ENCODE assay signal across 8 mouse cellular contexts in the genomic region with DNA sequence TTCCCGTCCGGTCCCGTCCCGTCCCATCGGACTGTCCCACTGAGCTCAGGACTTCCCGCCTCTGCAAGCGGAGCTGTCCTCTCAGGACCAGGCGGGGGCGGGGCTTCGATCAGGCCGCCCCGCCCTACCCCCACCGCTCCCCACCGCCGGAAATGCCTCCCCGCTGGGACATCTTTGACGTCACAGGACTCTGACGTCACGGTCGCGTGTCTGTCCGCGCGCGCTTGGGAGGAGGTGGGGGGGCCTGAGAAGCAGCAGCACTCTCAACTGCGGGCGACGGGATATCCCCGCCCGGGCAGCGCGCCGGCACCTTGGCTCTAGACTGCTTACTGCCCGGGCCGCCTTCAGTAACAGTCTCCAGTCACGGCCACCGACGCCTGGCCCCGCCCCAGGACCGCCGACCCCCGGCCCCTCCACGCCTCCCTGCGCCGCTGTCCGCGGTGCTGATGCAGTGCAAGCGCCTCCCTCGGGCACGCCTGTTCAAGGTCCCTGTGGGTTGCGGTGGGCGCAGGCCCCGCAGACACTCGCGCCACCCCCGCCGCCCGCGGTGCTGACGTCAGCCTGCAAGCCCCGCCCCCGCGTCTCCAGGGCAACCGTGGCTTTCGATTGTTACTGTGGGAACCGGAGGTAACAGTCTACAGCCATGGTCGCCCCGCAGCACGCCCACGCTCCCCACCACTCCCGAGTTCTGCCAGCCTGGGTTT. TPM values are rescaled to one million over a fixed set of nuclear protein-coding genes. Genes with fewer than 3 reads are reported as not detected.
A peak's percentile ranks its signal among the peaks of the same experiment; 100 is the strongest.
DNase-seq lines count a peak whose midpoint lies in the region; ATAC-seq and TF ChIP-seq lines count a peak whose summit lies in the region.

No protein-coding gene starts in this region.

- peak overlapping the region; percentile 45; the same call in 1 of the 2 replicates for H3K9ac ChIP-seq in ES-E14 (ENCODE audit: insufficient read depth, low read depth, low read length, poor library complexity, severe bottlenecking)
- H3K9ac ChIP-seq in forebrain, postnatal 0 days, result peak overlapping the region; percentile 74
- 0 out of 2 replicates have a peak overlapping the region, but pooled peaks have one; percentile 5 for H3K9ac ChIP-seq in lung, postnatal 0 days (replicated peaks; ENCODE audit: low read depth)

- H3K4me2 ChIP-seq in forebrain, postnatal 0 days (ENCODE audit: low read depth), result peak overlapping the region; percentile 92
- peak overlapping the region; percentile 72 for H3K4me2 ChIP-seq in lung, postnatal 0 days (replicated peaks; ENCODE audit: low read depth, low read length)

- DNase-seq in ES-E14 (ENCODE audit: low read depth, low spot score), result peak; percentile 84
- DNase-seq in c-Kit-positive CD71-positive TER-119-positive erythroid progenitor cells, embryonic 14.5 days (ENCODE audit: low spot score), result peak; percentile 72
- DNase-seq in forebrain, postnatal 0 days, result peak; percentile 94
- DNase-seq in hindbrain, embryonic 10.5 days (ENCODE audit: low spot score), result peak; percentile 88
- DNase-seq in layer of hippocampus, postnatal 10 days (ENCODE audit: low spot score in 2 of 2), result peak; percentile 96 to 97
- peak; percentile 86 for DNase-seq in lung, postnatal 0 days (ENCODE audit: low spot score)
- DNase-seq in ovary, postnatal 14 days (ENCODE audit: low spot score), result peak; percentile 77
- peak; percentile 92 for DNase-seq in thymus, postnatal 14 days

- peaks cover 10% of the 10 kb centered on the region; the same call in 1 of the 2 replicates for H3K27me3 ChIP-seq in forebrain, postnatal 0 days (ENCODE audit: insufficient read depth, low read length)
- peaks cover 67% of the 10 kb centered on the region for H3K27me3 ChIP-seq in hindbrain, embryonic 10.5 days (ENCODE audit: insufficient read depth, poor library complexity, severe bottlenecking)
- peaks cover 21% of the 10 kb centered on the region for H3K27me3 ChIP-seq in lung, postnatal 0 days (replicated peaks; ENCODE audit: insufficient read depth, low read length)

- no peak for TF ChIP-seq CTCF in forebrain, postnatal 0 days (IDR thresholded peaks at IDR 0.05; ENCODE audit: low read depth)
- no peak for TF ChIP-seq CTCF in lung, postnatal 0 days (IDR thresholded peaks at IDR 0.05)

- H3K4me3 ChIP-seq in ES-E14 (ENCODE audit: insufficient read depth in 1 of 2, low read depth in 1 of 2, low read length in 2 of 2, poor library complexity in 1 of 2, severe bottlenecking in 1 of 2), result peak overlapping the region; percentile 71 to 75
- H3K4me3 ChIP-seq in forebrain, postnatal 0 days (ENCODE audit: low read depth, low read length), result peak overlapping the region; percentile 78
- H3K4me3 ChIP-seq in hindbrain, embryonic 10.5 days, result peak overlapping the region; percentile 58
- peak overlapping the region; percentile 59 for H3K4me3 ChIP-seq in lung, postnatal 0 days (ENCODE audit: low read depth, low read length)

- no peak for TF ChIP-seq EP300 in lung, postnatal 0 days (IDR thresholded peaks at IDR 0.05)

- H3K9me3 ChIP-seq in ES-E14 (ENCODE audit: control insufficient read depth, insufficient read depth, low read depth, low read length), result no peaks in the 10 kb centered on the region
- no peaks in the 10 kb centered on the region for H3K9me3 ChIP-seq in forebrain, postnatal 0 days (ENCODE audit: low read length)
- H3K9me3 ChIP-seq in hindbrain, embryonic 10.5 days, result no peaks in the 10 kb centered on the region
- no peaks in the 10 kb centered on the region for H3K9me3 ChIP-seq in lung, postnatal 0 days (ENCODE audit: low read length)

- peaks cover 7% of the 10 kb centered on the region for H3K36me3 ChIP-seq in ES-E14 (ENCODE audit: control insufficient read depth, insufficient read depth, low read length, poor library complexity, severe bottlenecking)
- H3K36me3 ChIP-seq in forebrain, postnatal 0 days (ENCODE audit: insufficient read depth), result 0 out of 2 replicates have a peak, but pooled peaks cover 7% of the 10 kb centered on the region
- H3K36me3 ChIP-seq in hindbrain, embryonic 10.5 days, result peaks cover 20% of the 10 kb centered on the region
- no peaks in the 10 kb centered on the region for H3K36me3 ChIP-seq in lung, postnatal 0 days (ENCODE audit: insufficient read depth, low read length)

- ATAC-seq in forebrain, postnatal 0 days, result peak; percentile 70
- peak; percentile 72 for ATAC-seq in lung, postnatal 0 days

- 2% methylated on average over 69 of the region's 71 CpGs for whole genome bisulfite sequencing in forebrain, postnatal 0 days
- WGBS in hindbrain, embryonic 10.5 days, result under 1% methylated on average over 71 of the region's 71 CpGs
- under 1% methylated on average over 55 of the region's 71 CpGs for WGBS in lung, postnatal 0 days

- in situ Hi-C loops in ES-E14 (cut with MboI; ENCODE audit: low sequenced_read_pairs in 2 of 2, unreplicated experiment in 2 of 2), result no loop called here

- peaks cover 0 to 12% of the 10 kb centered on the region in 2 experiments; a peak in 1 of 4 replicates for H3K4me1 ChIP-seq in ES-E14 (ENCODE audit: control insufficient read depth in 2 of 2, insufficient read depth in 2 of 2, low read length in 2 of 2, poor library complexity in 1 of 2)
- H3K4me1 ChIP-seq in forebrain, postnatal 0 days (ENCODE audit: insufficient read depth), result 0 out of 2 replicates have a peak, but pooled peaks cover 4% of the 10 kb centered on the region
- H3K4me1 ChIP-seq in hindbrain, embryonic 10.5 days (replicated peaks), result peaks cover 65% of the 10 kb centered on the region
- peaks cover 28% of the 10 kb centered on the region for H3K4me1 ChIP-seq in lung, postnatal 0 days (ENCODE audit: insufficient read depth, low read depth, low read length)

- no peak overlapping the region for H3K27ac ChIP-seq in ES-E14 (ENCODE audit: insufficient read depth, low read depth, low read length, poor library complexity, severe bottlenecking)
- H3K27ac ChIP-seq in forebrain, postnatal 0 days (ENCODE audit: low read depth, low read length), result peak overlapping the region; percentile 75
- peak overlapping the region; percentile 60 for H3K27ac ChIP-seq in hindbrain, embryonic 10.5 days
- peak overlapping the region; percentile 9; the same call in 1 of the 2 replicates for H3K27ac ChIP-seq in lung, postnatal 0 days (ENCODE audit: low read length)

TF ChIP-seq in ES-E14, 5 proteins besides CTCF, POLR2A, EP300 and RAD21:
- TF ChIP-seq CHD2 (IDR thresholded peaks at IDR 0.05; ENCODE audit: low read depth, low read length), result no peak
- 0 out of 2 replicates have a peak, but pooled peaks have one; percentile 12 for TF ChIP-seq HCFC1 (IDR thresholded peaks at IDR 0.05; ENCODE audit: borderline replicate concordance, insufficient read depth, low read length)
- no peak for TF ChIP-seq ZC3H11A (IDR thresholded peaks at IDR 0.05; ENCODE audit: borderline replicate concordance, low read depth, low read length)
- TF ChIP-seq ZNF384 (IDR thresholded peaks at IDR 0.05; ENCODE audit: low read depth, low read length), result no peak

RNA-seq across cellular contexts. Expression of a gene that starts 3.9 kb away (rescaled TPM):
- total RNA-seq in ES-E14 (2012; rRNA removed), result 1.4 and 2.1 TPM in 2 replicates
- total RNA-seq in forebrain, postnatal 0 days (2014; rRNA removed), result 4.2 and 4.5 TPM in 2 replicates
- 1.7 TPM in 2 replicates for polyA plus RNA-seq in forebrain, postnatal 0 days (2015; fragmentation: Nextera tagmentation; extraction: Ambion mirVana)
- 0.15 and 0.52 TPM in 2 replicates for polyA plus RNA-seq in hindbrain, embryonic 10.5 days (2016; fragmentation: Nextera tagmentation; extraction: Ambion mirVana)
- total RNA-seq in layer of hippocampus, postnatal 10 days (2021), result 1 to 10 TPM; 3.3 to 6.1 TPM
- 9.9 and 13.4 TPM in 2 replicates for polyA plus RNA-seq in lung, postnatal 0 days (2015; fragmentation: Nextera tagmentation; extraction: Ambion mirVana)

RNA-seq across cellular contexts. Expression of a gene that starts 5.4 kb away (rescaled TPM):
- total RNA-seq in ES-E14 (2012; rRNA removed), result 11.7 and 14.8 TPM in 2 replicates
- total RNA-seq in forebrain, postnatal 0 days (2014; rRNA removed), result 15.5 and 19.6 TPM in 2 replicates
- polyA plus RNA-seq in forebrain, postnatal 0 days (2015; fragmentation: Nextera tagmentation; extraction: Ambion mirVana), result 11.5 and 16.3 TPM in 2 replicates
- polyA plus RNA-seq in hindbrain, embryonic 10.5 days (2016; fragmentation: Nextera tagmentation; extraction: Ambion mirVana), result 27.6 and 33.1 TPM in 2 replicates
- 10 to 100 TPM; 10.1 to 11.1 TPM for total RNA-seq in layer of hippocampus, postnatal 10 days (2021)
- 19.7 and 22.0 TPM in 2 replicates for polyA plus RNA-seq in lung, postnatal 0 days (2015; fragmentation: Nextera tagmentation; extraction: Ambion mirVana)

RNA-seq across cellular contexts. Expression of a gene that starts 17.8 kb away (rescaled TPM):
- 32.8 and 43.6 TPM in 2 replicates for total RNA-seq in ES-E14 (2012; rRNA removed)
- 19.5 and 21.0 TPM in 2 replicates for total RNA-seq in forebrain, postnatal 0 days (2014; rRNA removed)
- polyA plus RNA-seq in forebrain, postnatal 0 days (2015; fragmentation: Nextera tagmentation; extraction: Ambion mirVana), result 12.7 and 13.8 TPM in 2 replicates
- 23.2 and 24.2 TPM in 2 replicates for polyA plus RNA-seq in hindbrain, embryonic 10.5 days (2016; fragmentation: Nextera tagmentation; extraction: Ambion mirVana)
- total RNA-seq in layer of hippocampus, postnatal 10 days (2021), result 10 to 100 TPM; 20.8 to 21.1 TPM
- 11.3 and 14.8 TPM in 2 replicates for polyA plus RNA-seq in lung, postnatal 0 days (2015; fragmentation: Nextera tagmentation; extraction: Ambion mirVana)

RNA-seq across cellular contexts. Expression of a gene that starts 20.3 kb away (rescaled TPM):
- 1.0 and 1.1 TPM in 2 replicates for total RNA-seq in ES-E14 (2012; rRNA removed)
- 10.6 and 11.0 TPM in 2 replicates for total RNA-seq in forebrain, postnatal 0 days (2014; rRNA removed)
- 11.9 and 15.6 TPM in 2 replicates for polyA plus RNA-seq in forebrain, postnatal 0 days (2015; fragmentation: Nextera tagmentation; extraction: Ambion mirVana)
- 2.5 and 2.8 TPM in 2 replicates for polyA plus RNA-seq in hindbrain, embryonic 10.5 days (2016; fragmentation: Nextera tagmentation; extraction: Ambion mirVana)
- 10 to 100 TPM; 54.5 to 58.5 TPM for total RNA-seq in layer of hippocampus, postnatal 10 days (2021)
- polyA plus RNA-seq in lung, postnatal 0 days (2015; fragmentation: Nextera tagmentation; extraction: Ambion mirVana), result 3.6 and 4.3 TPM in 2 replicates

Comparison
In these comparisons a context has a peak if more than half of its experiments do, and no peak if none do; other contexts are left out.
1. H3K9ac ChIP-seq: peak in every context shown above with its lines; median percentile 74 in forebrain, postnatal 0 days; 45 in ES-E14; 5 in lung, postnatal 0 days.